Mouse (Mus musculus): ENCODE data around the gene Rfc3. TPM values are rescaled to one million over a fixed set of nuclear protein-coding genes. Genes with fewer than 3 reads are reported as not detected.
"Not testable (repeated sequence)": the region's sequence is repeated elsewhere in the genome, so short reads cannot be mapped to it uniquely, and the experiment has no call there.

Gene Rfc3
- 93.8 and 99.5 TPM in 2 replicates for total RNA-seq (2014; fragmentation: Nextera tagmentation)
- 54.0 and 56.5 TPM in 2 replicates for total RNA-seq (2017)

- peak; percentile 99 for ATAC-seq (replicated peaks; ENCODE audit: low FRiP score, low TSS enrichment, poor library complexity, severe bottlenecking)
Observed at GRCm38 (mm10) chr5:151650700-151651410, at the start of gene Rfc3. TSS of gene Rfc3 (minus strand) at chr5:151651242.

GRCm38 (mm10) chr5:151693636-151694035, 42.6 kb upstream of the Rfc3 start:
- ATAC-seq (replicated peaks; ENCODE audit: low FRiP score, low TSS enrichment, poor library complexity, severe bottlenecking) = not testable (repeated sequence)

- peak; percentile 100 for ATAC-seq (replicated peaks; ENCODE audit: low FRiP score, low TSS enrichment, poor library complexity, severe bottlenecking)
Observed at GRCm38 (mm10) chr5:151686606-151687525, 35.8 kb upstream of the Rfc3 start.

- ATAC-seq (replicated peaks; ENCODE audit: low FRiP score, low TSS enrichment, poor library complexity, severe bottlenecking) = no peak
Observed at GRCm38 (mm10) chr5:151662207-151662606, 11.2 kb upstream of the Rfc3 start.

- ATAC-seq (replicated peaks; ENCODE audit: low FRiP score, low TSS enrichment, poor library complexity, severe bottlenecking) = no peak
Observed at GRCm38 (mm10) chr5:151651411-151651784, 356 bp upstream of the Rfc3 start.

- peak; percentile 79 for ATAC-seq (replicated peaks; ENCODE audit: low FRiP score, low TSS enrichment, poor library complexity, severe bottlenecking)
Observed at GRCm38 (mm10) chr5:151644845-151645244, 6.2 kb downstream of the Rfc3 start.

- ATAC-seq (replicated peaks; ENCODE audit: low FRiP score, low TSS enrichment, poor library complexity, severe bottlenecking) = no peak
Observed at GRCm38 (mm10) chr5:151642867-151643266, 8.2 kb downstream of the Rfc3 start.

GRCm38 (mm10) chr5:151642102-151642501, 8.9 kb downstream of the Rfc3 start:
- no peak for ATAC-seq (replicated peaks; ENCODE audit: low FRiP score, low TSS enrichment, poor library complexity, severe bottlenecking)

GRCm38 (mm10) chr5:151605921-151606320, 45.1 kb downstream of the Rfc3 start, which contains the start of gene Vmn2r18:
TSS of gene Vmn2r18 (minus strand) at chr5:151606021.
- ATAC-seq (replicated peaks; ENCODE audit: low FRiP score, low TSS enrichment, poor library complexity, severe bottlenecking) = no peak

- no peak for ATAC-seq (replicated peaks; ENCODE audit: low FRiP score, low TSS enrichment, poor library complexity, severe bottlenecking)
Observed at GRCm38 (mm10) chr5:151601696-151602095, 49.3 kb downstream of the Rfc3 start.

Other genes starting within 250 kb of the Rfc3 start
- gene Gm42906, start 223.1 kb downstream of the Rfc3 start, total RNA-seq (2014; fragmentation: Nextera tagmentation) = not detected in 2 replicates
- gene Gm42906, start 223.1 kb downstream of the Rfc3 start, total RNA-seq (2017) = not detected in 2 replicates
- gene Vmn2r18, start 45.2 kb downstream of the Rfc3 start, total RNA-seq (2014; fragmentation: Nextera tagmentation) = not detected in 2 replicates
- not detected in 2 replicates for gene Vmn2r18, start 45.2 kb downstream of the Rfc3 start, total RNA-seq (2017)